Mouse (Mus musculus) T-helper 2 cell (primary cell): ENCODE measurements around the gene Gnb2.

ENCODE experiments used
- in situ Hi-C: fragments of 300-600 bp; cut with MboI, MseI; formaldehyde crosslinking; loops from one replicate; pipeline ENCODE4 v1.15.1; 2025; ENCODE audit warnings: high pct_unique_total_duplicates

Gene Gnb2

DNA sequence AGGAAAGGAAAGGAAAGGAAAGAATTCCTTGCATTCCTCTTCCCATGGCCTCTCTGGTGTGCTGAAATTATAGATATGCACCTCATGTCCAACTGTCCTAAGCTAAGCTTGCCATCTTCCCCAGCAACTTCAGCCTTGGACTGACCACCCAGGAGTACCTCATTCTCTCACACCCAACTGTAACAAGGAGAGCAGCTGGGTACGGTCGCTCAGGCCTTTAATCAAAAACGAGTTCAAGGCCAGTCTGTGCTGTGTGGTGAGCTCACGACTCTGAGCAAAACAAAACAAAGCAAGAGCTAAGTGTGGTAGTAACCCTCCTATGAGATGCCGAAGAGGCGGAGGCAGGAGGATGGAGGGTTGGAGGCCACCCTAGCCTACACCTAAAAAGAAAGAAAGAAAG, 7.7 kb upstream of the Gnb2 start:
- in situ Hi-C loops, result no loop called here

DNA sequence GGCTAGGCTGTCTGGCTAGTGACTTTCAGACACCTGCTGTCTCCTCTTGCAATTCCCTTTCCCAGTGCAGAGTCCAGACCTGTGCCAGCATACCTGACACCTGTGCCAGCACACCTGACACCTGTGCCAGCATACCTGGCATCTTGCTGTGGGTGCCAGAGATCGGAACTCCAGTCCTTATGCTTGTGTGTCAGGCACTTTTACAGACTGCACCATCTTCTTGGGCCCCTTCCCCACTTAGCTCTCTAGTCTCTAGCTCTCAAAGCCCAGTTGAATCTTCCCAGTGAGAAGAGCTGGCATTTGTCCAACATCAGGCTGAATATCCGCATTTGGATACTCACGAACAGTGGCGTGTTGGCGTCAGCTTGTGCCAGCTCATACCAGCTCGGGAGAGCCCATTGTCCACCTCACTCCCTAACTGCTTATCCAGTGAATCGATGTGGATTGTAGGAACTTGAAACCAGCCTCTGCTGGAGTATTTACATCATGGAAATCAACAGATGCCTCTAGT, 6.0 kb upstream of the Gnb2 start:
- in situ Hi-C loops, result no loop called here

DNA sequence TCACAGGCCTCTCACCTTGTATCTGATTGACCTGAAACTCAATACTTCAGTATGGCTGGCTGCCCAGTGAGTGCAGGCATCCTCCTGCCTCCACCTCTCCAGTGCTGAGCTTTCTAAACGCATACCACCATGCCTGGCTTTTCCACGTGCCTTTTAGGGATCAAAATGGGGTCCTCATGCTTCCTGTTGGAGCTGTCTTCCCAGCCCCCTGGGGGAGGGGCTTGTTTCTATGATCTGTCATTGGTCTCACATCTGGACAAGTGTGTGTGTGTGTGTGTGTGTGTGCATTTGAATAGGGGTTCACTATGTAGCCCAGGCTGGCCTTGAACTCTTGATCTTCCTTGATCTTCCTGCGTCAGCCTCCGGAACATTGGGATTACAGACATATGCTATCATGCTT, 4.2 kb upstream of the Gnb2 start:
- in situ Hi-C loops, result no loop called here

DNA sequence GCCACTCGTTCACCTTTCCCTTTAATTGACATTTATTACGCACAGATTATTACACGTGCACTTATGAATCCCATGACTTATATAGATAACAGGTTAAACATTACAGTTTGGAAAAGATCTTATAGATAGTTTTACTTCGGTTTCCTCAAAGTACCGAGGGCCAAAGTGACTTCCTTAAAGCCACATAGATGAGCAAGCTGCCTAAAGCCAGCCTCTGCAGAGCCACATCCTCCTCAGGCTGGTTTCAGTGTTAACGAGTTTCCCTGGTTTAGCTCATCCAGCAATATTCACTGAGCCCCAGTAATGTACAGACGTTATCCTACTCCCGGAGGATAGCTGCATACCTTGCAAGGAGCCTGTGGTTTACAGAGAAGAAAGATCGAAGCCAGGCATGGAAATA, 2.0 kb upstream of the Gnb2 start:
- in situ Hi-C loops, result no loop called here

DNA sequence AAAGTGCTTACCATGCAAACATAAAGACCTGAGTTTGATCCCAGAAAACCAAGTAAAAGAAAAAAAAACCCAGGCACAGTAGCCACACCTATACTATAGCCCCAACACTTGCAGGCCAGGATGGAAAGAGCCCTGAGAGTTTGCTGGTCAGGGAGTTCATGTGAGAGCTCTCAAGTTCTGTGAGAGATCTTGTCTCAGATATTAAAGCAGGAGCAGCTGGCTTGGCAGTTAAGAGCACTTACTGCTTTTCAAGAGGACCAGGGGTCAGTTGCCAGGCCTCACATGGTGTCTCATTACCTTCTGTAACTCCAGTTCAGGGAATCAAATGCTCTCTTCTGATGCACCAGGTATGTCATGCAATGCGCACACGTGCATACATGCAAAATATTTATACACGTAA, 1.5 kb upstream of the Gnb2 start:
- in situ Hi-C loops, result loop anchor here (5.0 kb wide), 2 partner anchors 63 to 243 kb away; partner anchors contain the start of gene Ppp1r35

DNA sequence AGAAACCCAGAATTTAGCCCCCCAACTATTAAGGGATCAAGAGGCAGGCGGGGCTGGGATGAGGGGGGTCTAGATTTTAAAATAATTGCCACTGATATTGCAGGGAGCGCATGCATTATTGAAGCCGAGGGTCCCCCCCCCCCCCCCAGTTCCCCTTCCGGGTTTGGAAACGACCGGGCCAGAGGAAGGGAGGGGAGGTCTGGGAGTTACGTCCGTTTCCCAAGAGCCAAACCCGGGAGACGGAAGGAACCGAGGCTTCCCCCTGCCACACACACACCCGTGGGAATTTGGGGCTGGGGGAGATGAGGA, 548 bp downstream of the Gnb2 start:
- in situ Hi-C loops, result loop anchor here (5.0 kb wide), 2 partner anchors 65 to 245 kb away; partner anchors contain the start of gene Ppp1r35

DNA sequence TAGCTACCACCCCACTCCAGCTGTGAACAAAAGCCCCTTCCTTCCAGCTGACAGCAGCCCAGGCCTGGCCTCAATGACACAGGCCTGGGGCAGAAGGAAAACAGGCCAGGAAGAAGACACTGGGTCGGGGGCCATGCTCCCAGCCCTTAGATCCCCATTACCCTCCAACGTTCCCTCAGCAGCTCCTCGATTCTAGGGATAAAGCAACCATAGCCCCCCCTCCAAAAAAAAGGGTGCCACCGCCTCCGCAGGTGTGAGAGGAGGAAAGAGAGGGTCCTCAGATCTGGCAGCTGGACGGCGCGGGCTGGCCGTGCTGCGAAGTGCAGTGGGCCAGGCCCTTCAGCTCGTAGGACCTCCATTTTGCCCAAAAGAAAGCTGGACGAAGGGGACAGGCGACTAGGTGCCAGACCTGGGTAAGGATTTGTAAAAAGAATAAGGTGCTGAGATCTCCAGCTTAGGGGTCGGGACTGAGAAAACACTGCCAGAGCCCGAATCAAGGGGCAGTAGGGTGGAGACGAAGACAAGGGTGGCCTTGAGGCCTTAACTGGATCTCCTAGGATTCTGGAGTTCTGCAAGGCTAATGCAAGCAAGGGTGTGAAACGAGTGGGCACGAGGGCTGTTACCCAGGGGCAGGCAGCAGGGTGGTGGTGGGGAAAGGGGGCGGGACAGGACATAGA, 1.0 kb downstream of the Gnb2 start:
- in situ Hi-C loops, result loop anchor here (5.0 kb wide), 2 partner anchors 65 to 245 kb away; partner anchors contain the start of gene Ppp1r35

DNA sequence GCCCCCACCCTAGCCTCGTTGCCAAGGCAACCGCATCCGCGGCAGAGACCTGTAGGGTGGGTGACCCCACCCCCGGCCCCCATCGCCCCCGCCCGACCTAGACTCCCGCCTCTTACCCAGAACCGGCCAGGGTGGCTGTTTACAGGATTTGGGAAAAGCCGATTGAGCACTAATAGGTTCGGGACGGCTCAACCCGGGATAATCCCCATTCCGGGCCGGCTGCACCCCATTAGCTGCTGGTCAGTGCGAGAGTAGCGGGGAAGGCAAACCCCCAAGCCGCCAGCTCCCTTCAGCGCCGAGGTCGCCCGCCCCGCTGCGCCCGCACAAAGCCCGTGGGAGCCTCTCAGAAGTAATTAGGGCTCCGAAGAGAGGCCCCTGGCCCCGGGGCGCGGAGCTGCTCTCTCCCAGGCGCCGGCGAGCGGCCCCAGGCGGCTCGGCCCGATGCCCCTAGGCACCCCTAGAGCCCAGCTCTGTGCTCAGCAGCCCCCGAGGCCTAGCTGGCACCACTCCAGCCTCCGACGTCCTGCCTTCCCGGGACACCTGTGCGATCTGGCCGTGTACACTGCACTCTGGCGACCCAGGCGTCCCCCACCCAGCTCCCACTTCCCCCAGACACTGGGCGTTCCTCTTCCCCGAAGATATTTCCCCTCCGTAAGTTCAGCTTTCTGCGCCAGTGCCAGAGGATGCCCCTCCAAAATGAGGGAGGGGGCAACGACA, 1.7 kb downstream of the Gnb2 start:
- in situ Hi-C loops, result loop anchor here (5.0 kb wide), 2 partner anchors 66 to 246 kb away; partner anchors contain the start of gene Ppp1r35

DNA sequence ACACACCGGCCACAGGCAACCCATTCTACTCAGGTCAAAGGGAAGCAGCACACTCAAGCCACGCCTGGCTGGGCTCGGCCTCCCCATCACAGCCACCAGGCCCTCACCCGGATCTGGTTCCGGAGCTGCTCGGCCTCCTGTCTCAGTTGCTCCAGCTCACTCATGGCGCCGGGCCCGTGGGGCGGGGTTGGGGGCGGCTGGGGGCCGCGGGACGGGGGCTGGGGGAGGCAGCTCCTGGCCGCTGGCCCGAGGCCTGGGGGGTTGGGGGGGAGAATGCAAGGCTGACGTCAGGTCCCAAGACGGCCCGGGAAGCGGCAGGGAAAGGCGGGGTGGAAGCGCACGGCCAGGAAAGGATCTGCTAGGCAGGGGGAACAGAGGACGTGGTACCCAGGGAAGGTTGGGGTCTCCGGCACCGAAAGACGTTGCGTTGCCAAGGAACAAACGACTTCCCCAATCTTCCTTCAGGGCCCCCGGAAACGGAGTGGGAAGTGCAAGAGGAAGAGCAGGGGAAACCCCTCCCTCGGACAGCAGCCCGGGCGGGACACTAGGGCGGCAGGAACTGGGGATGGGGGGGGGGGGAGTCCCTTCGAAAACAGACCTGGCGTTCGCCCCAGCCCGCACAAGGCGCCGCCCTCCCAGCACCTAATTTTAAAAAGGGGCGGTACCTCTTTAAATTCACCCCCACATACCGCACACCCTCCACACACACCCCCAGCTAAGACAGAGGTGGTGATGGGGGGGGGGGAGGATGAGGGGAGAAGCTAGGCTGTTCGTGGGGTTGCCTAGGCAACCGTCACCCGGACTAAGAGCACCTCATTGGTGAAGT, 2.5 kb downstream of the Gnb2 start:
- in situ Hi-C loops, result loop anchor here (5.0 kb wide), 2 partner anchors 66 to 246 kb away; partner anchors contain the start of gene Ppp1r35

DNA sequence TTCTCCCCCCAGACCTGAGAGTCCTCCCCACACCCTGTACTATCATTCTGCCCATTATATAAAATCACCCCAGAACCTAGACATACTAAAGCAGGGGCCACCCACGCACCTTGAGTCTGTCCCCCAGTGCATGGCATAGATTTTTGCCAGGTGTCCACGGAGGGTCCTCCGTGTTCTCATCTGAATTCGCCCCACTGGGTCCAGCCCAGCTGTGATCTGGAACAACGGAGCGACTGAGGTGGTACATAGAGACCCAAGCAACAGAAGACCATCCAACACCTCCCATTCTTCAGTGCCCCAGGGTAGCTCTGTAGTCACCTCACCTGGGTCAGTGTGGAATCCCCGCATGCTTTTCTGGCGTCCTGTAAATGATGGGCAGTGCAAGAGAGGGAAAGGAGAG, 3.2 kb downstream of the Gnb2 start:
- in situ Hi-C loops, result loop anchor here (5.0 kb wide), 2 partner anchors 67 to 247 kb away; partner anchors contain the start of gene Ppp1r35

DNA sequence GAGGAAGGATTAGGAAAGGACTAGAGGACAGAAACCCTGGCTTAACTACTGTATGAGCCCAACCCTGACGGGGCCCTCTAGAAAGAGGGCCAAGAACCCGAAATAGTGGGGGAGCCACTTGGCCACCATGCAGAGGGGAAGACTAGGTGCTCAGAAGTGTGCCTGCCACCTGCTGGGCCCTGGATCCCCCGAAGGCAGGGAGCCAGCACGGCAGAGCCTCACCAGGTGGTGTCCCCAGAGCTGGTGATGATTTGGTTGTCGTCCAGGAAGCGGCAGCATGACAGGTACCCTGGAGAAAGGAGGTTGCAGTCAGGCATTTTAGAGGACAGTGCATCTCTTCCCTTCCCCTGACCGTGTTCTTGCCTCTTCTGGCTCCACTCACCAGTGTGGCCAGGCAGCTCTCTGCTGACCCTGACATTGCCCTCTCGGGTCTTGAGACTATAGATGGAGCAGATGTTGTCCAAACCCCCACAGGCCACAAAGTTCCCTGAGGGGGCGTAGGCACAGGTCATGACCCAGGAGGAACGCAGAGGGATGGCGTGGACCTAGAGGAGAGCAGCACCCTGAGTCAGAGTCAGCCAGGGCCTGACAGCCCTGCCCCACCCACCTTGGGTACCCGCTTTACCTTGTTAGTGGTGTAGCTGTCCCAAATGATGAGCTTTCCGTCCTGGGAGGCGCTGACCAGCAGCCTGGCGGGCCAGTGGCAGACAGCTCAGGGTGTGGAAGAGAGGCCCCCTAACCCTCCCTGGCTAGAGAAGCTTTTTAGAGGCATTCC, 3.9 kb downstream of the Gnb2 start:
- in situ Hi-C loops, result no loop called here

DNA sequence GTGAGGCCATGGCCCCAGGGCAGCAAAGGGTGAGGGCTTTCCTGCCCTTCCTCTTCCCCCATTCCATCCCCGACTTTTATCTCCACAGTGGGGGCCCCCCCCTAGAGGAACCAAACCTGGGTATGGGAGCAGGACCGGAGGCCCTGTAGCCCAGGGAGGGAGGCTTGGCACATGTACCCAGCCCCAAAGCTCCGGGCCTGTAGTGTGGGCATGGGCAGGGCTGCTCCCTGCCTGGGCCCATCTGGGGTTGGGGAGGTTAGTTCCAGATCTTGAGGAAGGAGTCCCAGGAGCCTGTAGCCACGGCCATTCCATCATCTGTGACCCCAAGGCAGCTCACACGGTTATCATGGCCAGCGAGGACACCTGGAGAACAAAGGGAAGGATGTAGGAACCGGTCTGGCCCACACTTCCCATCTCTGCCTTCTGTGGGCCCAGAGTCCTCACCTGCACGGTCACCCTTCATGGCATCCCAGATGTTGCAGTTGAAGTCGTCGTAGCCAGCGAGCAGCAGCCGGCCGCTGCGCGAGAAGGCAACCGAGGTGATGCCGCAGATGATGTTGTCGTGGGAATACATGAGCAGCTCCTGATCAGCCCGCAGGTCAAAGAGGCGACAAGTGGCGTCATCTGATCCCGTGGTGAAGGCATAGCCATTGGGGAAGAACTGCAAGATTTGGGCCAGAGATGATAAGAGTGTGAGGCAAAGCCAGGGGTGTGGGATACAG, 4.9 kb downstream of the Gnb2 start:
- in situ Hi-C loops, result no loop called here

DNA sequence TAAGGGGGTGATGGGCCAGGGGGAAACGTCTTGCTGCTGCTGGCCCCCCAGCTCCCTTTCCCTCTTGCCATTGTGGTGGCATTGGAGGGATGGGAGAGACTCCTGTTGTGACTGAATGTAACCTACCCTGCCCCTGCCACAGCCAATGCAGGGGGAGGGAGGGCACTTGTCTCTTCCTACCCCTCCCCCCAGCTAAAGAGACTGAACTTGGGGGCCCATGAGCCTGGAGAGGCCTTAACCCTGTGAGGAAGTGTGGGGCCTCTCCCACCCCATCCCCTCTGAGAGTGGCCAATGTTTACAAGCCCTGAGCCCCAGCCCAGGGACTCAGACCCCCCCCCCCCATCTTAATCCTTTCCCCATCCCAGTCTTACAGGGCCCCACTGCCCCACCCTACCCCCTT, 5.9 kb downstream of the Gnb2 start:
- in situ Hi-C loops, result no loop called here

DNA sequence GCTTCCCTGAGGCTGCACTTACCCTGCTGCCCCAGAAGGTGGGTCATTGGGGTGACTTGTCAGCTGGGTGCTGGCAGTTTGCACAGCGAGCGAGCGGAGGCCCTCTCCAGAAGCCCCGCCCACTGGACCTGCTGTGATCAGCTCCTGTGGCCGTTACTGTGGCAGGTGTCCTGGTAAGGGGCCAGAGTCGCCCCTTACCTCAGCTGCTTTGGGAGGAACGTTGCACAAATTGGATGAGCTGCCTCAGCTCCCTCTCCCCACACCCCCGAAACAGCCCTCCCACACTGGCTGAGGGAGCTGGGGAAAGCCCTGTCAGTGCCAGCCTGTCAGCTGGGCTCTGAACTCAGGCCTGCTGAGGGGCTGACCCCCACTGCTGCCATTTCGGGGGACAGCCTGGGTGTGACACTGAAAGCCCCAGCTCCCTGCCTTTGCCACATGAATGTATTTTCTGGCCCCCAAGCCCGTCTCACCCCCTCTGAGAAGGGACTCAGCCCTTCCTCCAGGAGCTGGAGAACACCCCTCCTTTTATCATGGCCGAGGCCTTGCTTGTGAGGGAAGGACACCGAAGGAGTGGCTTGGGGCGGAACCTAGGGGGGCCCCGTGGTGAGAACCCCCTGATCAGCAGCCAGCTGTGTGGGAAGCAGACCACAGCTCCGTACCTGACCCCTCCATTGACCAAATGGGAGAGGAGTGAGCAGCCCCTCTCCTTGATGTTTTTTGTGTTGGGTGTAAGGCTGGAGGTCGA, 6.9 kb downstream of the Gnb2 start:
- in situ Hi-C loops, result no loop called here

DNA sequence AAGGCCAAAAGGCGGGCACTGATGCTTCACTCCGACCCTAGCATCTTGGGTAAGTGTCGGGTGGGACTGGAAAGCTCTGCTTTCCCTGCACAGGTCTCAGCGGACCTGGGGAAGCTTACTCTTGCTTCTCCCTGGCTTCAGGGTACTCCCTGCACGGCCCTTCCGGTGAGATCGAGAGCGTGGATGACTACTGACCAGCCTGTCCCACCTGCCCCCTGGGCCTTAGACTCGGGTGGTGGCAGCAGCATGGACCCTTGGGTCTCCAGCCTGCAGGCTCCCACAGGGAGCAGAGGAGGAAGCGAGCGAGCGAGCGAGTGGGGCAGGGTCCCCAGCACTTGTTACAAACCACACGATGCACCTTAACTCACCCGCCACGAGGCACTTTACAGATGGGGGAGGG, 7.8 kb downstream of the Gnb2 start:
- in situ Hi-C loops, result no loop called here

DNA sequence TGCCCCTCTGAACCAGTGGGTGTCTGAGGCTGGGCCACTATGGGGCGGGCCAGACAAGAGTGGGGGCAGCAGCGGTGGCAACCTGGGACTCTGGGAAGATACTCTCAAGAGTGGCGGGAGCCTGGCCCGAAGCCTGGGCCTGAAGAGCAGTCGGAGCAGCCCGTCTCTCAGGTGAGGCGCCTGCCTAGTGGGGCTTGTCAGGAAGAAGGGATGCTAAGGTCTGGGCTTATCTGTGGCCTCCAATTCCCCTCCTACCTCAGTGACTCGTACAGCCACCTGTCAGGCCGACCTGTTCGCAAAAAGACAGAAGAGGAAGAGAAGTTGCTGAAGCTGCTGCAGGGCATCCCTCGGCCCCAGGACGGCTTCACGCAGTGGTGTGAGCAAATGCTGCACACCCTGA, 8.6 kb downstream of the Gnb2 start:
- in situ Hi-C loops, result loop anchor here (5.0 kb wide), 1 partner anchor 643 kb away; no protein-coding TSS in a partner anchor

DNA sequence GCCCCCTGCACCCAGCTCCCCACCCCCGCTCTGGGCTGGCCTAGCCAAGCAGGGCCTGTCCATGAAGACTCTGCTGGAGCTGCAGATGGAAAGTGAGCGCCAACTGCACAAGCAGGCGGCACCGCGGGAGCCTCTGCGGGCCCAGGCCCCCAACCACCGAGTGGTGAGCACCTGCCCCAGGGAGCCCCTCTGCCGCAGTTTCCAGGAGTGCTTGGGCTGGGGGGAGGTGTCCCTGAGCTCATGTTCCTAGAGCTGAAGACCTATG, 9.1 kb downstream of the Gnb2 start:
- in situ Hi-C loops, result loop anchor here (5.0 kb wide), 1 partner anchor 643 kb away; no protein-coding TSS in a partner anchor

DNA sequence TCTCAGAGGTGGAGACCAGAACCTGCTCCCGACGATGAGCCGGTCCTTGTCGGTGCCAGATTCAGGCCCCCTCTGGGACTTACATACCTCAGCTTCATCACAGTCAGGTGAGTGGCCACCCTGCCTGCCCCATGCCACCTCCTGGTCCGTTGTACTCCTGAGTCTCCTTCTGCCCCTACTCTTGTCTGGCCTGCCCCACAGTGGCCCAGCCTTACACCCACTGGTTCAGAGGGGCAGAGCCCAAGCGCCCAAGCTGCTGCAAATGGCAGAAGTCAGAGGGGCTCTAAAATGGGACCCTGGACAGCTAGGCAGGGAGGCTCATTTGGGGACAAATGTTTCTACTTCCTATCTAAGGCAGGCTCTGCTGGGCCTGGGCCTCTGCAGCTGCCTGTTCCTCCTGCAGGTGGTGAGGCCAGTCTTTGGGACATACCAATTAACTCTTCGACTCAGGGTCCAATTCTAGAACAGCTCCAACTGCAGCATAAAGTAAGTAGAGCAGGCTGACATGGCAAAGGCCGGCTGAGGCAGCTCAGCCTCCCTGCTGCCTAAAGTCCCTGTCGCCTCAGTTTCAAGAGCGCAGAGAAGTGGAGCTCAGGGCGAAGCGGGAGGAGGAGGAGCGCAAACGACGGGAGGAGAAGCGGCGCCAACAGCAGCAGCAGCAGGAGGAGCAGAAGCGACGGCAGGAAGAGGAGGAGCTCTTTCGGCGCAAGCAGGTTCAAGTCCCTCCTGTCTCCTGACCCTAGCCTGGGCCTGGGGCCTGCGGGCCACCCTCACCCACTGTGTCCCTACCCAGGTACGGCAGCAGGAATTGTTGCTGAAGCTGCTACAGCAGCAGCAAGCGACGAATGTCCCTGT, 9.7 kb downstream of the Gnb2 start:
- in situ Hi-C loops, result loop anchor here (5.0 kb wide), 1 partner anchor 644 kb away; no protein-coding TSS in a partner anchor

DNA sequence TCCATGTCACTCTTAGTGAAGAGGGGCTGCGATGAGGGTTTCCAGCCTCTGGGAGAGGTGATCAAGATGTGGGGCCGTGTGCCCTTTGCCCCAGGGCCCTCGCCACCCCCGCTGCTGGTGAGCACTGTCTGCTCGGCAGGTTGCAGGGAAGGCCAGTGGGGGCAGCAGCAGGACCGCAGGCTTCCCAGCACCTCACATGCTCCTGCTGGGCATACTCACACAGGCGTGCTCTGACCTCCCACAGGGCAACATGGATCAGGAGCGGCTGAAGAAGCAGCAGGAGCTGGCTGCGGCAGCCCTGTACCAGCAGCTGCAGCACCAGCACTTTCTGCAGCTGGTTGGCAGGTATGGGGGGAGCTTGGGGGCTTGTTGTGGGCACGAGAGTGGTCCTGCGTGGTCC, 10.6 kb downstream of the Gnb2 start:
- in situ Hi-C loops, result loop anchor here (5.0 kb wide), 1 partner anchor 645 kb away; no protein-coding TSS in a partner anchor
